Mouse (Mus musculus) small intestine, adult 2 months (tissue): ENCODE measurements at regions not wholly inside any gene's neighbourhood (a gene's known extent, or its start where the extent isn't known, plus 50 kb on each side); places are given as distances from the start of the nearest gene placed in this dataset.

ENCODE experiments used
- CTCF ChIP-seq: fragments of 200-500 bp; IDR thresholded peaks from 2 replicates; pipeline ENCODE4 v1.5.1; 2012; ENCODE audit warnings: low read depth, mild to moderate bottlenecking, control low read depth, inconsistent platforms, low read length, moderate library complexity, mixed read lengths; ENCODE audit not compliant: insufficient replicate concordance, insufficient read length; ENCODE audit errors: extremely low read depth
- POLR2A ChIP-seq: fragments of 200-500 bp; IDR thresholded peaks from 2 replicates; pipeline ENCODE4 v1.6.1; 2012; ENCODE audit warnings: low read depth, mild to moderate bottlenecking, control low read depth, inconsistent platforms, low read length, moderate library complexity

GRCm38 (mm10) chr16:8916091-8916490, 86.2 kb downstream of the 1810013L24Rik start:
- TF ChIP-seq CTCF: no peak
- no peak for TF ChIP-seq POLR2A
